Mouse (Mus musculus) c-Kit-negative CD71-positive TER-119-positive erythroid progenitor cells, embryonic 14.5 days (primary cell): Measurements from ENCODE around the gene Lrmda.

Source experiments
- DNase-seq: peaks from one replicate; pipeline ENCODE4 v3.0.0-alpha.2; 2013; ENCODE audit warnings: low read depth, low spot score

Gene Lrmda

GRCm38 (mm10) chr14:22719968-22720367 lies 700.5 kb downstream of the Lrmda start:
- DNase-seq, result no peak

- no peak for DNase-seq
Measured at GRCm38 (mm10) chr14:22721845-22722244, 702.3 kb downstream of the Lrmda start.

- DNase-seq, result no peak
Measured at GRCm38 (mm10) chr14:22727548-22727947, 708.0 kb downstream of the Lrmda start.

GRCm38 (mm10) chr14:22728611-22729223 lies 709.2 kb downstream of the Lrmda start:
- DNase-seq, result no peak

GRCm38 (mm10) chr14:22738603-22739002 lies 719.1 kb downstream of the Lrmda start:
- no peak for DNase-seq

- no peak for DNase-seq
Measured at GRCm38 (mm10) chr14:22742527-22742926, 723.0 kb downstream of the Lrmda start.

- DNase-seq, result no peak
Measured at GRCm38 (mm10) chr14:22743264-22743663, 723.8 kb downstream of the Lrmda start.

GRCm38 (mm10) chr14:22744701-22745100 lies 725.2 kb downstream of the Lrmda start:
- no peak for DNase-seq

GRCm38 (mm10) chr14:22745263-22745881 lies 725.9 kb downstream of the Lrmda start:
- DNase-seq, result no peak

- DNase-seq, result no peak
Measured at GRCm38 (mm10) chr14:22745882-22746480, 726.5 kb downstream of the Lrmda start.

- no peak for DNase-seq
Measured at GRCm38 (mm10) chr14:22747816-22748215, 728.3 kb downstream of the Lrmda start.

- DNase-seq, result no peak
Measured at GRCm38 (mm10) chr14:22750409-22750808, 730.9 kb downstream of the Lrmda start.

GRCm38 (mm10) chr14:22751290-22751689 lies 731.8 kb downstream of the Lrmda start:
- DNase-seq, result no peak

GRCm38 (mm10) chr14:22754633-22755032 lies 735.1 kb downstream of the Lrmda start:
- no peak for DNase-seq

GRCm38 (mm10) chr14:22757493-22757892 lies 738.0 kb downstream of the Lrmda start:
- no peak for DNase-seq

GRCm38 (mm10) chr14:22759216-22759615 lies 739.7 kb downstream of the Lrmda start:
- DNase-seq, result no peak

GRCm38 (mm10) chr14:22759673-22760072 lies 740.2 kb downstream of the Lrmda start:
- no peak for DNase-seq

- no peak for DNase-seq
Measured at GRCm38 (mm10) chr14:22760241-22761039, 740.9 kb downstream of the Lrmda start.

GRCm38 (mm10) chr14:22781709-22782108 lies 762.2 kb downstream of the Lrmda start:
- no peak for DNase-seq

GRCm38 (mm10) chr14:22782365-22782764 lies 762.9 kb downstream of the Lrmda start:
- no peak for DNase-seq

GRCm38 (mm10) chr14:22783211-22784161 lies 764.0 kb downstream of the Lrmda start:
- DNase-seq, result no peak
